Mouse (Mus musculus) limb, embryonic 14.5 days (tissue): ENCODE data around the gene Fgd5. TPM values are rescaled to one million over a fixed set of nuclear protein-coding genes. Genes with fewer than 3 reads are reported as not detected.
"Not testable (repeated sequence)": the region's sequence is repeated elsewhere in the genome, so short reads cannot be mapped to it uniquely, and the experiment has no call there.

Source experiments
- ATAC-seq: fragments of 200-750 bp; cut with Nextera tagmentation; 2 replicates; pipeline ENCODE4 v1.8.0; 2017; ENCODE audit warnings: low read depth, moderate number of reproducible peaks, moderate TSS enrichment; ENCODE audit not compliant: low FRiP score
- DNase-seq: peaks from one replicate; pipeline ENCODE4 v3.0.0-alpha.2; 2015; ENCODE audit warnings: low spot score
- H3K27ac ChIP-seq: fragments of 300-500 bp; sonication (generic); replicated peaks from 2 replicates; pipeline ENCODE4 v1.5.1; 2014; ENCODE audit warnings: low read depth, mild to moderate bottlenecking, low read length, moderate library complexity, mixed read lengths
- H3K27me3 ChIP-seq: fragments of 300-500 bp; sonication (generic); 2 replicates; pipeline ENCODE4 v1.6.1; 2014; ENCODE audit warnings: low read length, mixed read lengths; ENCODE audit not compliant: control insufficient read depth, insufficient read depth
- H3K36me3 ChIP-seq: fragments of 300-500 bp; sonication (generic); 2 replicates; pipeline ENCODE4 v1.6.1; 2014; ENCODE audit warnings: mild to moderate bottlenecking, low read length, moderate library complexity, mixed read lengths; ENCODE audit not compliant: control insufficient read depth, insufficient read depth
- H3K4me1 ChIP-seq: fragments of 300-500 bp; sonication (generic); 2 replicates; pipeline ENCODE4 v1.6.1; 2014; ENCODE audit warnings: antibody characterized with exemption, low read length, mixed read lengths; ENCODE audit not compliant: control insufficient read depth, insufficient read depth
- H3K4me2 ChIP-seq: fragments of 300-500 bp; sonication (generic); replicated peaks from 2 replicates; pipeline ENCODE4 v1.6.1; 2014; ENCODE audit warnings: low read depth, mild to moderate bottlenecking, low read length, moderate library complexity; ENCODE audit not compliant: severe bottlenecking
- H3K4me3 ChIP-seq: fragments of 300-500 bp; sonication (generic); replicated peaks from 2 replicates; pipeline ENCODE4 v1.5.1; 2014; ENCODE audit warnings: low read length
- H3K9ac ChIP-seq: fragments of 300-500 bp; sonication (generic); 2 replicates; pipeline ENCODE4 v1.6.1; 2014; ENCODE audit warnings: mild to moderate bottlenecking, low read depth, low read length, moderate library complexity; ENCODE audit not compliant: severe bottlenecking
- H3K9me3 ChIP-seq: fragments of 300-500 bp; sonication (generic); 2 replicates; pipeline ENCODE4 v1.6.1; 2016; ENCODE audit warnings: low read length; ENCODE audit not compliant: control insufficient read depth
- POLR2A ChIP-seq: fragments of 200-500 bp; IDR thresholded peaks from 2 replicates; pipeline ENCODE4 v1.8.0; 2012; ENCODE audit warnings: inconsistent platforms, mild to moderate bottlenecking, moderate library complexity, borderline replicate concordance; ENCODE audit not compliant: insufficient read depth, insufficient read length; ENCODE audit errors: extremely low read depth
- WGBS: fragments of 180-500 bp; shearing (Covaris S2); extraction: QIAGEN DNeasy Blood & Tissue Kit; methylation state at CpG from one replicate; pipeline ENCODE4 v1.1.7; 2014; 5-methylcytosine and 5-hydroxymethylcytosine counted together
- polyA plus RNA-seq, 2 experiments: library from polyadenylated mRNA; depleted of rRNA in 1 of 2; stranded (reverse) in 1 of 2; unstranded in 1 of 2; fragments of >200 nt; fragmentation: Nextera tagmentation in 1 of 2; extraction: Ambion mirVana in 1 of 2; gene quantifications; 2 replicates each; pipeline versions ENCODE4 v1.2.1 to v1.2.3; 2012 to 2014

The Fgd5 gene
- polyA plus RNA-seq, 2 experiments, result 8.5 to 10.9 TPM

- ATAC-seq, result peak; percentile 74
- Histone ChIP-seq H3K36me3 (no peaks in the 10 kb centered on the region), H3K4me3 (no peak overlapping the region), H3K9me3 (no peaks in the 10 kb centered on the region), H3K4me2 (no peak overlapping the region), H3K9ac (0 out of 2 replicates have a peak overlapping the region, but pooled peaks have one; percentile 18), H3K4me1 (no peaks in the 10 kb centered on the region), H3K27me3 (no peaks in the 10 kb centered on the region), H3K27ac (no peak overlapping the region)
- peak; percentile 74 for DNase-seq
- WGBS, result 25% methylated on average over 16 of the region's 16 CpGs
- no peak for TF ChIP-seq POLR2A
Observed at GRCm38 (mm10) chr6:92067146-92067790, 88.6 kb downstream of the Fgd5 start.

- no peak for TF ChIP-seq POLR2A
- no peaks in the 10 kb centered on the region for H3K36me3 ChIP-seq
- 42% methylated on average over 15 of the region's 15 CpGs for WGBS
- no peaks in the 10 kb centered on the region for H3K4me1 ChIP-seq
- H3K9me3 ChIP-seq, result no peaks in the 10 kb centered on the region
- no peak overlapping the region for H3K27ac ChIP-seq
- H3K4me3 ChIP-seq, result no peak overlapping the region
- H3K4me2 ChIP-seq, result no peak overlapping the region
- ATAC-seq (no peak), DNase-seq (no peak)
- no peak overlapping the region for H3K9ac ChIP-seq
- no peaks in the 10 kb centered on the region for H3K27me3 ChIP-seq
Observed at GRCm38 (mm10) chr6:92071121-92071839, 92.6 kb downstream of the Fgd5 start.

- no peak overlapping the region for H3K27ac ChIP-seq
- no peak overlapping the region for H3K9ac ChIP-seq
- H3K4me3 ChIP-seq, result no peak overlapping the region
- TF ChIP-seq POLR2A, result no peak
- DNase-seq, result no peak
- H3K36me3 ChIP-seq, result no peaks in the 10 kb centered on the region
- no peak for ATAC-seq
- H3K4me2 ChIP-seq, result no peak overlapping the region
- H3K4me1 ChIP-seq, result no peaks in the 10 kb centered on the region
- no peaks in the 10 kb centered on the region for H3K9me3 ChIP-seq
- WGBS, result 91% methylated on average over 2 of the region's 2 CpGs
- H3K27me3 ChIP-seq, result no peaks in the 10 kb centered on the region
Observed at GRCm38 (mm10) chr6:92080730-92081129, 102.1 kb downstream of the Fgd5 start.

GRCm38 (mm10) chr6:92082756-92083155 is 104.1 kb downstream of the Fgd5 start:
- Histone ChIP-seq H3K4me2 (no peak overlapping the region), H3K4me3 (no peak overlapping the region), H3K9ac (no peak overlapping the region), H3K27me3 (no peaks in the 10 kb centered on the region), H3K9me3 (no peaks in the 10 kb centered on the region), H3K27ac (no peak overlapping the region), H3K36me3 (no peaks in the 10 kb centered on the region), H3K4me1 (no peaks in the 10 kb centered on the region)
- no peak for TF ChIP-seq POLR2A
- 84% methylated on average over 4 of the region's 4 CpGs for WGBS
- DNase-seq (no peak), ATAC-seq (no peak)

- Histone ChIP-seq H3K27me3 (no peaks in the 10 kb centered on the region), H3K4me2 (no peak overlapping the region), H3K4me3 (no peak overlapping the region), H3K27ac (no peak overlapping the region), H3K36me3 (no peaks in the 10 kb centered on the region), H3K9me3 (no peaks in the 10 kb centered on the region), H3K4me1 (no peaks in the 10 kb centered on the region), H3K9ac (no peak overlapping the region)
- no peak for TF ChIP-seq POLR2A
- 83% methylated on average over 3 of the region's 3 CpGs for WGBS
- no peak for DNase-seq
- no peak for ATAC-seq
Observed at GRCm38 (mm10) chr6:92084932-92085331, 106.3 kb downstream of the Fgd5 start.

GRCm38 (mm10) chr6:92089141-92089540 is 110.5 kb downstream of the Fgd5 start:
- not testable (repeated sequence) for H3K27me3 ChIP-seq, DNase-seq, H3K27ac ChIP-seq, H3K9ac ChIP-seq, H3K9me3 ChIP-seq, H3K36me3 ChIP-seq, H3K4me3 ChIP-seq, ATAC-seq, H3K4me2 ChIP-seq
- whole genome bisulfite sequencing, result 85% methylated on average over 7 of the region's 7 CpGs
- H3K4me1 ChIP-seq, result peaks cover 18% of the 10 kb centered on the region
